Mouse (Mus musculus): ENCODE results near the gene Dab2ip. TPM values are rescaled to one million over a fixed set of nuclear protein-coding genes. Genes with fewer than 3 reads are reported as not detected.
A peak's percentile ranks its signal among the peaks of the same experiment; 100 is the strongest.

Dab2ip gene
- polyA plus RNA-seq, 1 experiment from 2014 or later = 68.1 TPM

- no peaks in the 10 kb centered on the region for H3K9me3 ChIP-seq (replicated peaks)
- 57% methylated on average over 6 of the region's 6 CpGs for WGBS
- H3K4me2 ChIP-seq (replicated peaks) = no peak overlapping the region
- no peaks in the 10 kb centered on the region for H3K36me3 ChIP-seq
- peaks cover 31% of the 10 kb centered on the region for H3K4me1 ChIP-seq
- no peak overlapping the region for H3K4me3 ChIP-seq
- no peaks in the 10 kb centered on the region for H3K27me3 ChIP-seq
- H3K9ac ChIP-seq = no peak overlapping the region
- no peak overlapping the region for H3K27ac ChIP-seq
- no peak for ATAC-seq (ENCODE audit: low FRiP score)
Observed at GRCm38 (mm10) chr2:35651297-35651731, 93.2 kb downstream of the Dab2ip start.

DNA sequence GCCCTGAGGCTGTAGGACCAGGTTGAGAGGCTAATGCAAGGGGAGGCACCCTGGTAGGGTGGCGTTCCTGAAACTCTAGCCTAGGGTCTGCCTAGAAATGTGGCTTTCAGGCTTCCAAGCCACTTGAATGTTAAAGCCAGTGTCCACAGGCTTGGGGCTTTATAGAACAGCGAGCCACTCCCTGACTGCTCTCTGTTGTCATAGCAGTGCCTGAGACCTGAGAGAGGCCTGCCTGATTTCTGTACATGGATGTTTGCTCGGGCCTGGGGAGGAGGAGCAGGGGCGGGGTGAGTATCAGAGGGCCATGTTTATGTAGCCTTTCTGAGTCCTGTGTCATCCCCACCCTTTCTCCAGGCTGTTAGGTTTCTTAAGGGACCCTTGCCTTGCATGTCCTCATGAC is 94.9 kb downstream of the Dab2ip start:
- Histone ChIP-seq H3K36me3 (no peaks in the 10 kb centered on the region), H3K4me3 (no peak overlapping the region), H3K4me2 (replicated peaks) (no peak overlapping the region), H3K27me3 (no peaks in the 10 kb centered on the region), H3K4me1 (peaks cover 40% of the 10 kb centered on the region), H3K27ac (no peak overlapping the region), H3K9me3 (replicated peaks) (no peaks in the 10 kb centered on the region), H3K9ac (no peak overlapping the region)
- ATAC-seq (ENCODE audit: low FRiP score) = no peak
- 81% methylated on average over 4 of the region's 4 CpGs for WGBS

DNA sequence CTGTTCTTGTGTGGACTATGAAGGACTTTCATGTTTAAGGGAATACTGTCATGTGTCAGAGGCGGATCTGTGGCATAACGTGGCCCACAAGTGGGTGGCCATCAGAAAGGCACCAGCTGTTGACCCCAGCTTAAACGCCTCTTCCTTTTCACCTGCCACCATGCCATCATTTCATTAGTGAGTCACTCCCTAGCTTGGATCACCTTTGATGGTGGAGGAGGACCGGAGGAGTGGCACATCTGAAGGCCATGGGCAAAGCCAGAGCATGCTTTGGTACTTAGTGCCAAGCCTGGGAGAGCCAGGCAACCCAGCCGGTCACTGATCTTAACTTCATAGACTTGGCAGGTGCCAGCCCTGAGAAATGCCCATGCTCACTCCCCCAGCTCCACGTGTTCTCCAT is 96.7 kb downstream of the Dab2ip start:
- no peak overlapping the region for H3K4me3 ChIP-seq
- H3K9me3 ChIP-seq (replicated peaks) = no peaks in the 10 kb centered on the region
- H3K36me3 ChIP-seq = no peaks in the 10 kb centered on the region
- peaks cover 39% of the 10 kb centered on the region for H3K4me1 ChIP-seq
- H3K9ac ChIP-seq = no peak overlapping the region
- no peaks in the 10 kb centered on the region for H3K27me3 ChIP-seq
- 86% methylated on average over 6 of the region's 6 CpGs for WGBS
- H3K4me2 ChIP-seq (replicated peaks) = no peak overlapping the region
- no peak for ATAC-seq (ENCODE audit: low FRiP score)
- H3K27ac ChIP-seq = no peak overlapping the region

DNA sequence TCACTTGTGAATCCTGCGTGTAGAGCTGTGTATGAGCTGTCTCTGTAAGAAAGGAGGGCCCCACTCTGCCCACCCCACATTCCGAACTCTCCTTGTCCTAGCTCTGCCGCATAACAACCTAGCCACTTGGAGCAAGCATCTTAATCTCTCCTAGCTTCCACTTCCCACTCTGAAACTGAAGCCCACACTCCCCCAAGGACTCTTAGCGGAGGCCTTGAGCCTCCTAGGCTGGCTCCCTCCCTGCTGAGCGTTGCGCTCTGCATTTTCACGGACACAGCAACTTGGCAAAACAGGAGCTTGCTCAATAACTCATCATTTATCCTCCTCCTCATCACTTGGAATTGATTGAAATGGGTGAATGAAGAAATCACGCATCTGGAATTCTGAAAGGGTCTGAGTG is 97.9 kb downstream of the Dab2ip start:
- H3K4me3 ChIP-seq = no peak overlapping the region
- H3K9ac ChIP-seq = no peak overlapping the region
- 47% methylated on average over 8 of the region's 8 CpGs for WGBS
- no peaks in the 10 kb centered on the region for H3K9me3 ChIP-seq (replicated peaks)
- H3K27ac ChIP-seq = no peak overlapping the region
- H3K4me1 ChIP-seq = peaks cover 42% of the 10 kb centered on the region
- H3K36me3 ChIP-seq = no peaks in the 10 kb centered on the region
- H3K27me3 ChIP-seq = no peaks in the 10 kb centered on the region
- no peak for ATAC-seq (ENCODE audit: low FRiP score)
- no peak overlapping the region for H3K4me2 ChIP-seq (replicated peaks)

DNA sequence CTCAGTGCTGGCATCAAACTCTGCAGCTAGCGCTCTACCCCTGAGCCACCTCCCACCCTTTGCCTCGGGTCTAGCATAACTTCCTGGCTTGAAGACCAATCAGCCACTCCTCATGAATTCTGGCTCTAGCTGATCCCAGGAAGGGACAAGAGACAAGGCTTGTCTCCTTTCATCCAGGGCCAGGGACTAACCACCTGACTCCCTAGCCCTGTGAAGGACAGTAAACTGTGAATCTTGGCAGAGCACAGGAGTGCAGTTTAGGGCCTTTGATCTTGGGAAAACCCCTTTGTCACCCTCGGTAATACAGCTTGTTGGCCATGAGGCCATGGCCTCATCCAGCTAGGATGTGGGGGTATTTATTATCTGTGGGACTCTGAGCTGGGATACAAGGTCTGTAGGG is 100.2 kb downstream of the Dab2ip start:
- Histone ChIP-seq H3K27ac (no peak overlapping the region), H3K4me2 (replicated peaks) (no peak overlapping the region), H3K9ac (no peak overlapping the region), H3K4me1 (peaks cover 34% of the 10 kb centered on the region), H3K27me3 (no peaks in the 10 kb centered on the region), H3K4me3 (no peak overlapping the region), H3K36me3 (no peaks in the 10 kb centered on the region), H3K9me3 (replicated peaks) (no peaks in the 10 kb centered on the region)
- no peak for ATAC-seq (ENCODE audit: low FRiP score)
- WGBS = 71% methylated on average over 3 of the region's 3 CpGs

GRCm38 (mm10) chr2:35659578-35660194 is 101.6 kb downstream of the Dab2ip start:
- Histone ChIP-seq H3K27me3 (no peaks in the 10 kb centered on the region), H3K9me3 (replicated peaks) (no peaks in the 10 kb centered on the region), H3K4me1 (peaks cover 47% of the 10 kb centered on the region), H3K27ac (no peak overlapping the region), H3K9ac (no peak overlapping the region), H3K4me3 (no peak overlapping the region), H3K36me3 (no peaks in the 10 kb centered on the region), H3K4me2 (replicated peaks) (no peak overlapping the region)
- 88% methylated on average over 5 of the region's 5 CpGs for WGBS
- ATAC-seq (ENCODE audit: low FRiP score) = no peak

- WGBS = 0% methylated on average over 14 of the region's 47 CpGs
- H3K4me3 ChIP-seq = peak overlapping the region; percentile 79
- H3K9ac ChIP-seq = peak overlapping the region; percentile 94
- H3K4me2 ChIP-seq (replicated peaks) = peak overlapping the region; percentile 79
- H3K27ac ChIP-seq = peak overlapping the region; percentile 66
- peak; percentile 70 for ATAC-seq (ENCODE audit: low FRiP score)
- no peaks in the 10 kb centered on the region for H3K36me3 ChIP-seq
- H3K9me3 ChIP-seq (replicated peaks) = no peaks in the 10 kb centered on the region
- H3K27me3 ChIP-seq = no peaks in the 10 kb centered on the region
- peaks cover 49% of the 10 kb centered on the region for H3K4me1 ChIP-seq
Observed at GRCm38 (mm10) chr2:35660953-35661374, 102.9 kb downstream of the Dab2ip start.

- Histone ChIP-seq H3K9ac (peak overlapping the region; percentile 94), H3K4me1 (peaks cover 49% of the 10 kb centered on the region), H3K36me3 (no peaks in the 10 kb centered on the region), H3K4me3 (peak overlapping the region; percentile 79), H3K4me2 (replicated peaks) (peak overlapping the region; percentile 79), H3K27ac (peak overlapping the region; percentile 92), H3K9me3 (replicated peaks) (no peaks in the 10 kb centered on the region), H3K27me3 (no peaks in the 10 kb centered on the region)
- WGBS = under 1% methylated on average over 48 of the region's 51 CpGs
- ATAC-seq (ENCODE audit: low FRiP score) = peak; percentile 67
Observed at GRCm38 (mm10) chr2:35661454-35662000, 103.5 kb downstream of the Dab2ip start.

DNA sequence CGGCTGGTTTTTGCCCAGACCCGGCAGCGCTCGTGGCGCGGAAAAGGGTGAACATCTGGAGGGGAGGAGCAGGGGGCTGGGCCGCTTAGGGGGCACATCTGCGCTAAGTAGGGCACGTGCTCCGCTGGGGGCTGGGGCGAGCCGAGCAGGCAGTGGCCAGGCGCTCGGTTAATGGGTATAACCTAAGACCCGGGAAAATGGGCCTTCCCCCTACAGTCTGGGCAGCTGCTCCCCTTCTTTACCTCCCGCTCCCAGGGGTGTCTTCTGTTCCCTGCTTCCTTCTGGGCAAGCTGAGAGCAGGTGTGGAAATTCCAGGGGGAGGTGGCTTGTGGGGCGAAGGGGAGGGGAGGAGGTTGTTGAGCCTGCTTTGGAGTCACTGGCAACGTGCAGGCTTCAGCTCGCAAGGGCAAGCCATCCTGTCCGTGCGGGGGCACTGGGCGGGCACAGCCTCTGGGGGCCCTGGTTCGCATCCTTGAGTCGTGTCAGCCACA is 104.0 kb downstream of the Dab2ip start:
- peak overlapping the region; percentile 92 for H3K27ac ChIP-seq
- peaks cover 48% of the 10 kb centered on the region for H3K4me1 ChIP-seq
- under 1% methylated on average over 23 of the region's 24 CpGs for WGBS

DNA sequence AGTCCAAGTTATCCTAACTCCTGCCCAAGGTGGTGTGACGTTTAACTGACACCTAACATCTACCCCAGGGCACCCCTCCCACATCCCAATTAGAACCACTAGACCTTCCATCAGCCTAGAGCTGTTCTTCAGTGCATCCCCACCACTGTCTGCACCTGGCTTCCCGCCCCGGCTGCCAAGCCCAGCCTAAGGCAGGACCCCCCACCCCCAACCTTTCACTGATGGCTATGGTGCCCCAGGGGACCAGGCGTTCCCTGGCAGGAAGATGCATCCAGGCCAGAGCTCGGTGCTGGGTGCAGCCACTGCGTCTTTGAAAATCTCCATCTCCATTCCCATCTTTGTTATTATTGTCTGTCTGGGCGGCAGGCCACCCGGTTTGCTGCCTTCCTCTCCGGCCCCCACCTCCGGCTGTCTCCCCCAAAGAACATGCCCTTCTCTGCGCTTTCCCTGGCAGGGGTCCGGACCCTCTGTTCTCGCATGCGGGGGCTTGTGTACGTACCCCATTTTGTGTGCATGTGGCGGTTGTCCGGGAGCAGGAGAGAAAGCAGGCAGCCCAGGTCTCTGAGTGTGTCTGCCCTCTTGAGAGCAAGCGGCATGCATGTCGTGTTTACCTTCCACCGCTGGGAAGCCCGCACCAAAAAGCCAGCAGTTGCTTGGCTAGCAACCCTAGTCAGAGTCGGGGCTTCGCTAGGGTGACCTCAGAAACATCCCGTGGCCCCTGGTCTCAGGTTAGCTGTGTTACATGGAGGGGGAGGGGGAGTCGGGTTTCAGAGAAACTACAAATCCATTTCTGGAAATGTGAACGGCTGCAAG is 104.9 kb downstream of the Dab2ip start:
- WGBS = 7% methylated on average over 26 of the region's 26 CpGs
- H3K4me3 ChIP-seq = peak overlapping the region; percentile 79
- peak; percentile 23 for ATAC-seq (ENCODE audit: low FRiP score)
- H3K27me3 ChIP-seq = no peaks in the 10 kb centered on the region
- peak overlapping the region; percentile 79 for H3K4me2 ChIP-seq (replicated peaks)
- peak overlapping the region; percentile 94 for H3K9ac ChIP-seq
- peak overlapping the region; percentile 66 for H3K27ac ChIP-seq
- H3K36me3 ChIP-seq = no peaks in the 10 kb centered on the region
- H3K4me1 ChIP-seq = peaks cover 53% of the 10 kb centered on the region
- H3K9me3 ChIP-seq (replicated peaks) = no peaks in the 10 kb centered on the region

More for the DNA sequence above, 104.0 kb downstream of the Dab2ip start:
- Histone ChIP-seq H3K9me3 (replicated peaks) (no peaks in the 10 kb centered on the region), H3K4me3 (peak overlapping the region; percentile 79), H3K27me3 (no peaks in the 10 kb centered on the region), H3K36me3 (no peaks in the 10 kb centered on the region), H3K9ac (peak overlapping the region; percentile 94), H3K4me2 (replicated peaks) (peak overlapping the region; percentile 79)
- ATAC-seq (ENCODE audit: low FRiP score) = peak; percentile 78

GRCm38 (mm10) chr2:35667746-35668145 is 109.7 kb downstream of the Dab2ip start:
- no peak for ATAC-seq (ENCODE audit: low FRiP score)
- Histone ChIP-seq H3K4me3 (no peak overlapping the region), H3K36me3 (no peaks in the 10 kb centered on the region), H3K4me1 (peaks cover 88% of the 10 kb centered on the region), H3K9me3 (replicated peaks) (no peaks in the 10 kb centered on the region), H3K27ac (no peak overlapping the region), H3K27me3 (no peaks in the 10 kb centered on the region), H3K9ac (no peak overlapping the region), H3K4me2 (replicated peaks) (no peak overlapping the region)
- 85% methylated on average over 8 of the region's 8 CpGs for WGBS

- Histone ChIP-seq H3K27ac (0 out of 2 replicates have a peak overlapping the region, but pooled peaks have one; percentile 36), H3K4me3 (no peak overlapping the region), H3K36me3 (no peaks in the 10 kb centered on the region), H3K9me3 (replicated peaks) (no peaks in the 10 kb centered on the region), H3K27me3 (no peaks in the 10 kb centered on the region), H3K4me1 (peaks cover 78% of the 10 kb centered on the region), H3K4me2 (replicated peaks) (no peak overlapping the region), H3K9ac (no peak overlapping the region)
- WGBS = 45% methylated on average over 4 of the region's 4 CpGs
- ATAC-seq (ENCODE audit: low FRiP score) = no peak
Observed at GRCm38 (mm10) chr2:35669217-35669616, 111.2 kb downstream of the Dab2ip start.

Data from hindbrain, embryonic 12.5 days (tissue).